Mouse (Mus musculus): ENCODE measurements at regions not wholly inside any gene's neighbourhood (a gene's known extent, or its start where the extent isn't known, plus 50 kb on each side); places are given as distances from the start of the nearest gene placed in this dataset.
A peak's percentile ranks its signal among the peaks of the same experiment; 100 is the strongest.
"Not testable (repeated sequence)": the region's sequence is repeated elsewhere in the genome, so short reads cannot be mapped to it uniquely, and the experiment has no call there.

- no peak for DNase-seq
These were observed 129.4 kb upstream of the Tmem185a start for GRCm38 (mm10) chrX:70606349-70606748.

- peak; percentile 4 to 40 for DNase-seq
These were observed 105.4 kb upstream of the Tmem185a start for GRCm38 (mm10) chrX:70582344-70582743.

DNA sequence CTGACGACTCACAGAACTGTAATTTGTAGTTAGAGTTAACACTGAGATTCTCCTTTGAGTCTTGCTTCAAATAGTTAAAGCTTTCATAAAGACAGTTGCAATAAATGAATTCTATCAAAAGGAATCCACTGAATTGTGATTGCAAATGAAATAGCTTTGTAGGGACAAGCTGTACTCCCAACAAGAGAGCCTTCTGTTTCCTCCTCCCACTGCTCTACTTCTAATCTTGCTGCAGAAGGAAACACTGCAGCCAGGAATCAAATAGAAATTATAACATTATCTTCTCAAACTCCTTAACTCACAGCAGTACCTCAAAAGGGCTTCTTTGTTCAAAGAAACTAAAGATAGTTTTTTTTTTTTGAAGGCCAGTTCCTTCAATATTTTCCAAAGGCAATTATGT, 103.2 kb upstream of the Tmem185a start:
- no peak for DNase-seq

DNA sequence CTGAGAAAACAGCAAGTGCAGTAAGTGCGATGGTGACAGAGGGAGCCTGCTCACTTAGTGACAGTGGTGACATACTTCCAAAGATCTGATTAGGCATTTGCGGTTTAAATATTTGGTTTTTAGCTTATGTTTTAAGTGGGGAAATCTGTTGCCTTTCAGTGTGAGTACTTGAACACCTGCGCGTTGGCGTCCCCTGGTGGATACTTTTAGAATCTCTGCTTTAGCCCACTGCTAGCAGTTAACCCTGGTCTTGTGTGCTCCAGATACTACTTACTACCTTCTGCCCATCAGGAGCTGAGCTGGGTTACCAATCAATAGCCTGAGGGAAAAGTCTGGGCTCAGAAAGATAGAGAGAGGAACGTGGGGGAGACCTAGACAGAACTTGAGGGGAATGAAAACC, 97.3 kb upstream of the Tmem185a start:
- not testable (repeated sequence) for DNase-seq

GRCm38 (mm10) chrX:70570586-70570985, 93.6 kb upstream of the Tmem185a start:
- DNase-seq = not testable (repeated sequence)

GRCm38 (mm10) chrX:70569339-70569979, 92.5 kb upstream of the Tmem185a start:
- DNase-seq = not testable (repeated sequence)

Data from heart, adult 18-20 months (tissue).